Mouse (Mus musculus) forebrain, embryonic 16.5 days (tissue): ENCODE measurements around the gene Col7a1. TPM values are rescaled to one million over a fixed set of nuclear protein-coding genes. Genes with fewer than 3 reads are reported as not detected.

ENCODE experiments used
- ATAC-seq: fragments of 200-750 bp; cut with Nextera tagmentation; 2 replicates; pipeline ENCODE4 v1.8.0; 2017; ENCODE audit warnings: mild to moderate bottlenecking, moderate library complexity
- H3K27ac ChIP-seq: fragments of 300-500 bp; sonication (generic); 2 replicates; pipeline ENCODE4 v1.5.1; 2014; ENCODE audit warnings: low read length, control low read depth
- H3K27me3 ChIP-seq: fragments of 300-500 bp; sonication (generic); replicated peaks from 2 replicates; pipeline ENCODE4 v1.6.1; 2014; ENCODE audit warnings: low read length; ENCODE audit not compliant: control insufficient read depth, insufficient read depth
- H3K36me3 ChIP-seq: fragments of 300-500 bp; sonication (generic); 2 replicates; pipeline ENCODE4 v1.6.1; 2014; ENCODE audit not compliant: control insufficient read depth, insufficient read depth
- H3K4me1 ChIP-seq: fragments of 300-500 bp; sonication (generic); replicated peaks from 2 replicates; pipeline ENCODE4 v1.6.1; 2014; ENCODE audit warnings: low read length; ENCODE audit not compliant: control insufficient read depth, insufficient read depth
- H3K4me2 ChIP-seq: fragments of 300-500 bp; sonication (generic); 2 replicates; pipeline ENCODE4 v1.6.1; 2014; ENCODE audit warnings: mild to moderate bottlenecking, low read length, control low read depth
- H3K4me3 ChIP-seq: fragments of 300-500 bp; sonication (generic); replicated peaks from 2 replicates; pipeline ENCODE4 v1.5.1; 2014; ENCODE audit warnings: mild to moderate bottlenecking, low read length, control low read depth
- H3K9ac ChIP-seq: fragments of 300-500 bp; sonication (generic); replicated peaks from 2 replicates; pipeline ENCODE4 v1.6.1; 2014; ENCODE audit warnings: low read depth, low read length, control low read depth
- H3K9me3 ChIP-seq: fragments of 300-500 bp; sonication (generic); 2 replicates; pipeline ENCODE4 v1.6.1; 2016; ENCODE audit warnings: low read length; ENCODE audit not compliant: control insufficient read depth
- WGBS: fragments of 180-500 bp; shearing (Covaris S2); extraction: QIAGEN DNeasy Blood & Tissue Kit; methylation state at CpG from one replicate; pipeline ENCODE4 v1.1.7; 2014; 5-methylcytosine and 5-hydroxymethylcytosine counted together
- microRNA counts: library from miRNA; unstranded; fragments of <30 nt; microRNA quantifications from one replicate; lab custom pipeline; 2016
- microRNA-seq: library from miRNA; unstranded; fragments of <30 nt; microRNA quantifications from one replicate; pipeline ENCODE4, GENCODE M21; 2017
- polyA plus RNA-seq: library from polyadenylated mRNA; unstranded; fragments of >200 nt; fragmentation: Nextera tagmentation; extraction: Ambion mirVana; gene quantifications from 2 replicates; pipeline ENCODE4 v1.2.1, GENCODE M21; 2015

Col7a1 gene
- polyA plus RNA-seq, 1 experiment from 2014 or later = 1.5 TPM

DNA sequence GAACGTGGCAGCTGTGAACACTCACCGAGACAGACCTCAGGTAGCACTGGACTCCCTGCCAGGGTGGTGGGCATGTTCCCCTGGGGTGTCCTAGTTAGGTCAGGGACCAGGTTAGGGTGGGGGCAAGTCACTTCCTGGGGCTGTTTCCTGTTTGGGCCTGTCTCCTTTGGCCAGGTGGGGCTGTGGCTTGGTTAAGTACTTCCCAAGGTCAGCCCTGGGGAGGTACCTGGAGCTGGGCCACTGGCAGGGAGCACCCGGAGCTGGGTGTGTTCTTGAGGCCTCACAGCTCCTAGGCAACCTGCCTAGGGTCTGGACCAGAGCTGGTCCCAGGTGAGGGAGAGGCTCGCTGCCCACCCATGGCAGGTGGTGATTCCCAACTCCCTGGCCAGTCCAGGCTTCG lies 75.5 kb downstream of the Col7a1 start:
- H3K4me1 ChIP-seq = no peaks in the 10 kb centered on the region
- H3K36me3 ChIP-seq = peaks cover 2% of the 10 kb centered on the region
- no peaks in the 10 kb centered on the region for H3K27me3 ChIP-seq
- ATAC-seq = no peak
- no peak overlapping the region for H3K9ac ChIP-seq
- H3K4me2 ChIP-seq = no peak overlapping the region
- H3K4me3 ChIP-seq = no peak overlapping the region
- 82% methylated on average over 5 of the region's 5 CpGs for WGBS
- H3K9me3 ChIP-seq = no peaks in the 10 kb centered on the region
- H3K27ac ChIP-seq = no peak overlapping the region

DNA sequence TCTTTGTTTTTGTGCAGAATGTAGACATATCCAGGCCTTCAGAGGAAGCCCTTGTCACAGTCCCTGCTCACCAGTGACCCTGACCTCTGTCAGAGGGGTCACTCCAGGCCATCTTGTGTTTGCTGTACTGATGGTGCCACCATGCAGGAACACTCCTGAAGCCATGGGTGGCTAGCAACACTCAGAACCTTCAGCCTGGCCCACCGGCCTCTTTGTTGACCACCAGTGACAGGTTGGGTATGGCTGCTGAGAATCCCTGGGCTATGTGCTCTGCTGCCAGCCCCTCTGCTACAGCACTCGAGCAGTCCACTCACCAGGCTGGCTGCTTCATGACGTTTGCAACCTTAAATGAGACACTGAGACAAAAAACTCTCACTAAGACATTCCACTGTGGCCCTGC lies 76.9 kb downstream of the Col7a1 start:
- WGBS = 71% methylated on average over 3 of the region's 3 CpGs
- H3K9me3 ChIP-seq = no peaks in the 10 kb centered on the region
- no peak overlapping the region for H3K27ac ChIP-seq
- no peaks in the 10 kb centered on the region for H3K27me3 ChIP-seq
- no peak overlapping the region for H3K4me2 ChIP-seq
- H3K4me1 ChIP-seq = no peaks in the 10 kb centered on the region
- peaks cover 2% of the 10 kb centered on the region for H3K36me3 ChIP-seq
- ATAC-seq = no peak
- no peak overlapping the region for H3K4me3 ChIP-seq
- no peak overlapping the region for H3K9ac ChIP-seq

GRCm38 (mm10) chr9:109031001-109031400 lies 77.6 kb downstream of the Col7a1 start:
- Histone ChIP-seq H3K27me3 (no peaks in the 10 kb centered on the region), H3K4me2 (no peak overlapping the region), H3K4me1 (no peaks in the 10 kb centered on the region), H3K27ac (no peak overlapping the region), H3K9ac (no peak overlapping the region), H3K4me3 (no peak overlapping the region), H3K9me3 (no peaks in the 10 kb centered on the region), H3K36me3 (no peaks in the 10 kb centered on the region; the same call in none of the 2 replicates)
- no peak for ATAC-seq
- WGBS = 92% methylated on average over 7 of the region's 7 CpGs

GRCm38 (mm10) chr9:109031686-109032085 lies 78.3 kb downstream of the Col7a1 start:
- Histone ChIP-seq H3K4me1 (no peaks in the 10 kb centered on the region), H3K27ac (no peak overlapping the region), H3K9ac (no peak overlapping the region), H3K4me2 (no peak overlapping the region), H3K4me3 (no peak overlapping the region), H3K36me3 (no peaks in the 10 kb centered on the region; the same call in none of the 2 replicates), H3K27me3 (no peaks in the 10 kb centered on the region), H3K9me3 (no peaks in the 10 kb centered on the region)
- 86% methylated on average over 8 of the region's 8 CpGs for WGBS
- no peak for ATAC-seq

DNA sequence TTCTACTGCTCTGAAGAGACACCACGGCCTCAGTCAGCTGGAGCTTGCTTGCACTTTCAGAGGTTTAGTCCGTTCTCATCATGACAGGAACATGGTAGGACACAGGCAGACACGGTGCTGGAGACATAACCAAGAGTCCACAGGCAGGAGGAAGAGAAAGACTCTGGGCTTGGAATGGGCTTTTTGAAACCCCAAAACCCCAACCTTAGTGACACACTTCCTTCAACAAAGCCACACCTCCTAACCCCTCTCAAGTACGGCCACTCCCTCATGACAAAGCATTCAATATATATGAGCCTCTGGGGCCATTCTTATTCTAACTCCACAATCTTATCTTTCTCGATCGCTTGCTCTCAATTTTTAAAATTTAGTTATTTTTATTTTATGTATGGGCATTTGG lies 79.0 kb downstream of the Col7a1 start:
- Histone ChIP-seq H3K36me3 (no peaks in the 10 kb centered on the region; the same call in none of the 2 replicates), H3K27ac (no peak overlapping the region), H3K9ac (no peak overlapping the region), H3K9me3 (no peaks in the 10 kb centered on the region), H3K4me3 (no peak overlapping the region), H3K27me3 (no peaks in the 10 kb centered on the region), H3K4me1 (no peaks in the 10 kb centered on the region), H3K4me2 (no peak overlapping the region)
- WGBS = 88% methylated on average over 6 of the region's 6 CpGs
- ATAC-seq = no peak

MicroRNAs within 50 kb of the gene (microRNA counts, 519-probe panel; counts per million panel counts)
- not detected for microRNA mmu-miR-711 (lab: Ali Mortazavi, UCI)

Small RNA genes lying within 50 kb of the gene (microRNA-seq; reads per million reads assigned to microRNA genes)
- not detected for gene Mir711

Other genes with a start within 250 kb of the Col7a1 start
- 183 and 224 TPM in 2 replicates for gene Ip6k2, start 169.8 kb upstream of the Col7a1 start, polyA plus RNA-seq
- 20.5 and 35.1 TPM in 2 replicates for gene Nckipsd, start 145.2 kb upstream of the Col7a1 start, polyA plus RNA-seq
- 18.9 and 22.3 TPM in 2 replicates for gene Celsr3, start 127.3 kb upstream of the Col7a1 start, polyA plus RNA-seq
- gene Slc26a6, start 100.3 kb upstream of the Col7a1 start, polyA plus RNA-seq = 11.5 and 13.8 TPM in 2 replicates
- not detected in 2 replicates for gene Tmem89, start 39.0 kb upstream of the Col7a1 start, polyA plus RNA-seq
- 389 and 410 TPM in 2 replicates for gene Uqcrc1, start 17.0 kb upstream of the Col7a1 start, polyA plus RNA-seq
- not detected in 2 replicates for gene Ucn2, start 32.4 kb downstream of the Col7a1 start, polyA plus RNA-seq
- gene Pfkfb4, start 38.2 kb downstream of the Col7a1 start, polyA plus RNA-seq = 27.0 and 34.0 TPM in 2 replicates
- 52.4 and 52.7 TPM in 2 replicates for gene Shisa5, start 85.0 kb downstream of the Col7a1 start, polyA plus RNA-seq
- gene Trex1, start 106.1 kb downstream of the Col7a1 start, polyA plus RNA-seq = 16.1 and 17.9 TPM in 2 replicates
- gene Atrip, start 120.5 kb downstream of the Col7a1 start, polyA plus RNA-seq = 36.0 and 38.3 TPM in 2 replicates
- gene Ccdc51, start 128.9 kb downstream of the Col7a1 start, polyA plus RNA-seq = 16.9 and 17.5 TPM in 2 replicates
- gene Tma7, start 129.0 kb downstream of the Col7a1 start, polyA plus RNA-seq = 505 and 526 TPM in 2 replicates
- 18.6 and 22.1 TPM in 2 replicates for gene Plxnb1, start 141.8 kb downstream of the Col7a1 start, polyA plus RNA-seq
- not detected in 2 replicates for gene Fbxw21, start 208.5 kb downstream of the Col7a1 start, polyA plus RNA-seq
- 0.27 TPM in 1 of 2 replicates, not detected in the other for gene Fbxw13, start 242.4 kb downstream of the Col7a1 start, polyA plus RNA-seq